Mouse (Mus musculus) kidney, postnatal 0 days (tissue): ENCODE measurements around the gene Gm6899. TPM values are rescaled to one million over a fixed set of nuclear protein-coding genes. Genes with fewer than 3 reads are reported as not detected.

ENCODE experiments used
- ATAC-seq: fragments of 200-750 bp; cut with Nextera tagmentation; replicated peaks from 2 replicates; pipeline ENCODE4 v1.8.0; 2017; ENCODE audit warnings: low read depth, moderate number of reproducible peaks, moderate TSS enrichment, moderate library complexity; ENCODE audit not compliant: low FRiP score
- DNase-seq: peaks from one replicate; pipeline ENCODE4 v3.0.0-alpha.2; 2016; ENCODE audit warnings: low spot score
- H3K27ac ChIP-seq: fragments of 300-500 bp; sonication (generic); 2 replicates; pipeline ENCODE4 v1.5.1; 2014; ENCODE audit warnings: mild to moderate bottlenecking
- H3K27me3 ChIP-seq: fragments of 300-500 bp; sonication (generic); 2 replicates; pipeline ENCODE4 v1.6.1; 2014; ENCODE audit warnings: low read length, mixed read lengths; ENCODE audit not compliant: insufficient read depth
- H3K36me3 ChIP-seq: fragments of 300-500 bp; sonication (generic); 2 replicates; pipeline ENCODE4 v1.6.1; 2014; ENCODE audit warnings: low read length, mixed read lengths; ENCODE audit not compliant: insufficient read depth
- H3K4me1 ChIP-seq: fragments of 300-500 bp; sonication (generic); replicated peaks from 2 replicates; pipeline ENCODE4 v1.6.1; 2014; ENCODE audit warnings: antibody characterized with exemption, low read length, mixed read lengths; ENCODE audit not compliant: insufficient read depth
- H3K4me2 ChIP-seq: fragments of 300-500 bp; sonication (generic); 2 replicates; pipeline ENCODE4 v1.6.1; 2014; ENCODE audit warnings: mild to moderate bottlenecking, low read length, moderate library complexity, mixed read lengths
- H3K4me3 ChIP-seq: fragments of 300-500 bp; sonication (generic); replicated peaks from 2 replicates; pipeline ENCODE4 v1.5.1; 2014; ENCODE audit warnings: low read depth, low read length
- H3K9ac ChIP-seq: fragments of 300-500 bp; sonication (generic); 2 replicates; pipeline ENCODE4 v1.6.1; 2014; ENCODE audit warnings: low read depth, low read length
- H3K9me3 ChIP-seq: fragments of 300-500 bp; sonication (generic); replicated peaks from 2 replicates; pipeline ENCODE4 v1.6.1; 2016; ENCODE audit warnings: low read length, inconsistent platforms, mixed read lengths
- CTCF ChIP-seq: IDR thresholded peaks from 2 replicates; pipeline ENCODE4 v1.5.1; 2016; ENCODE audit warnings: antibody characterized with exemption, low read depth, mild to moderate bottlenecking, moderate library complexity
- WGBS: fragments of 180-500 bp; shearing (Covaris S2); extraction: QIAGEN DNeasy Blood & Tissue Kit; methylation state at CpG from one replicate; pipeline ENCODE4 v1.1.7; 2014; 5-methylcytosine and 5-hydroxymethylcytosine counted together
- polyA plus RNA-seq: library from polyadenylated mRNA; unstranded; fragments of >200 nt; fragmentation: Nextera tagmentation; extraction: Ambion mirVana; gene quantifications from 2 replicates; pipeline ENCODE4 v1.2.1, GENCODE M21; 2015

The Gm6899 gene
- polyA plus RNA-seq, 1 experiment from 2014 or later: 0.42 TPM

GRCm38 (mm10) chr11:26640314-26640785 lies 47.3 kb downstream of the Gm6899 start:
- ATAC-seq (no peak), DNase-seq (no peak)
- H3K4me2 ChIP-seq: no peak overlapping the region
- no peak overlapping the region for H3K27ac ChIP-seq
- 64% methylated on average over 8 of the region's 8 CpGs for WGBS
- no peak overlapping the region for H3K9ac ChIP-seq
- H3K9me3 ChIP-seq: no peaks in the 10 kb centered on the region
- H3K4me1 ChIP-seq: no peaks in the 10 kb centered on the region
- no peak overlapping the region for H3K4me3 ChIP-seq
- H3K27me3 ChIP-seq: no peaks in the 10 kb centered on the region
- TF ChIP-seq CTCF: no peak
- H3K36me3 ChIP-seq: no peaks in the 10 kb centered on the region

GRCm38 (mm10) chr11:26642141-26642540 lies 49.1 kb downstream of the Gm6899 start:
- Histone ChIP-seq H3K36me3 (no peaks in the 10 kb centered on the region), H3K9me3 (no peaks in the 10 kb centered on the region), H3K4me2 (no peak overlapping the region), H3K9ac (no peak overlapping the region), H3K27ac (no peak overlapping the region), H3K27me3 (no peaks in the 10 kb centered on the region), H3K4me1 (no peaks in the 10 kb centered on the region), H3K4me3 (no peak overlapping the region)
- DNase-seq (no peak), ATAC-seq (no peak)
- WGBS: 91% methylated on average over 1 of the region's 1 CpGs
- TF ChIP-seq CTCF: no peak

Other genes starting within 250 kb of the Gm6899 start
- 27.3 and 27.6 TPM in 2 replicates for gene Fancl, start 207.1 kb upstream of the Gm6899 start, polyA plus RNA-seq
- 14.1 and 15.1 TPM in 2 replicates for gene Vrk2, start 758 bp downstream of the Gm6899 start, polyA plus RNA-seq